22 mouse cellular contexts compared by ENCODE assay signal in the genomic region with DNA sequence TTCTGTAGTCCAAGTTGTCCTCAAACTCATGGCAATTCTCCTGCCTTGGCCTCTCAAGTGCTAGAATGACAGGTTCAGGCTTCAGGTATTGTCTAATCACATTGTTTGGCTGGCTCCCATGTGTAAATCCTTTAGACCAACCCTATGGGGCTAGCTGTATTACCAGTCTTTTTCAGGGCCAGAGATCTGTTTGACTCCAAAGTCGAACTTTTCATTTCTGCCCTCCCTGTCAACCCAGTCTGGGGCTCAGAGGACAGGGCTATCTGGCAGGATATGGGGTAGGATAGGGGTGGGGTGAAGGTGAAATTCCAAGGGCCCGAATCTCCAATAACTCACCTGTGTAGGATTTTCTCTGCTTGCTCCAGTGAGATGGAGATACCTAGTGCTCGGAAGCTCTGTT. TPM values are rescaled to one million over a fixed set of nuclear protein-coding genes. Genes with fewer than 3 reads are reported as not detected.
"Had no signal": no experiment of that assay in that cellular context is flagged by ENCODE, and none has a peak within 500 bp of the region (broad histone marks: within the 10 kb centered on the region; RNA-seq: fewer than 3 reads in every experiment).

No protein-coding gene starts in this region.

- H3K4me3 ChIP-seq: limb, embryonic 15.5 days; midbrain, embryonic 12.5 days; myocyte; neural tube, embryonic 13.5 days; neural tube, embryonic 15.5 days; stomach, embryonic 15.5 days had no signal

- H3K9ac ChIP-seq: limb, embryonic 15.5 days; lung, embryonic 14.5 days; midbrain, embryonic 12.5 days; neural tube, embryonic 13.5 days; neural tube, embryonic 15.5 days; stomach, embryonic 15.5 days had no signal

- H3K9me3 ChIP-seq: limb, embryonic 15.5 days; midbrain, embryonic 12.5 days; neural tube, embryonic 13.5 days; neural tube, embryonic 15.5 days; stomach, embryonic 15.5 days had no signal

- DNase-seq: lung, adult 18-20 months; lung, embryonic 14.5 days; lung, postnatal 10 days; lung, postnatal 4 days; midbrain, embryonic 14.5 days; retina, postnatal 1 day; right cerebral cortex, adult 18-20 months; right cerebral cortex, postnatal 14 days; thymus, adult 2 months; thymus, postnatal 25 days; thymus, postnatal 4 days had no signal

- H3K4me2 ChIP-seq: limb, embryonic 15.5 days; lung, embryonic 14.5 days; midbrain, embryonic 12.5 days; neural tube, embryonic 13.5 days; neural tube, embryonic 15.5 days; stomach, embryonic 15.5 days had no signal

- H3K27ac ChIP-seq: limb, embryonic 15.5 days; midbrain, embryonic 12.5 days; neural tube, embryonic 13.5 days; neural tube, embryonic 15.5 days; stomach, embryonic 15.5 days; stomach, postnatal 0 days had no signal

- ATAC-seq: midbrain, embryonic 16.5 days had no signal

RNA-seq across cellular contexts. Expression of gene Crb3, which starts 2.7 kb away (rescaled TPM):
- polyA plus RNA-seq: myocyte had no signal

RNA-seq across cellular contexts. Expression of gene Slc25a41, which starts 14.8 kb away (rescaled TPM):
- polyA plus RNA-seq: limb, embryonic 15.5 days; lung, embryonic 16.5 days; midbrain, embryonic 14.5 days; midbrain, embryonic 16.5 days; myocyte; neural tube, embryonic 13.5 days; neural tube, embryonic 15.5 days; spleen, adult 2 months; stomach, embryonic 15.5 days; stomach, postnatal 0 days; urinary bladder, adult 2 months had no signal
